Mouse (Mus musculus) hindbrain, postnatal 0 days (tissue): Measurements from ENCODE around the gene Cldn10. TPM values are rescaled to one million over a fixed set of nuclear protein-coding genes. Genes with fewer than 3 reads are reported as not detected.
A peak's percentile ranks its signal among the peaks of the same experiment; 100 is the strongest.

Experiments used
- ATAC-seq: fragments of 200-750 bp; cut with Nextera tagmentation; 2 replicates; pipeline ENCODE4 v1.8.0; 2017; ENCODE audit warnings: mild to moderate bottlenecking, moderate TSS enrichment, moderate library complexity
- DNase-seq: peaks from one replicate; pipeline ENCODE4 v3.0.0-alpha.2; 2015; ENCODE audit warnings: low spot score
- H3K27ac ChIP-seq: fragments of 300-500 bp; sonication (generic); 2 replicates; pipeline ENCODE4 v1.5.1; 2014; ENCODE audit warnings: mild to moderate bottlenecking
- H3K27me3 ChIP-seq: fragments of 300-500 bp; sonication (generic); 2 replicates; pipeline ENCODE4 v1.6.1; 2014; ENCODE audit warnings: low read length, mixed read lengths; ENCODE audit not compliant: insufficient read depth
- H3K36me3 ChIP-seq: fragments of 300-500 bp; sonication (generic); 2 replicates; pipeline ENCODE4 v1.6.1; 2014; ENCODE audit warnings: low read length, mixed read lengths; ENCODE audit not compliant: insufficient read depth
- H3K4me1 ChIP-seq: fragments of 300-500 bp; sonication (generic); 2 replicates; pipeline ENCODE4 v1.6.1; 2014; ENCODE audit warnings: antibody characterized with exemption, low read length, mixed read lengths; ENCODE audit not compliant: insufficient read depth
- H3K4me2 ChIP-seq: fragments of 300-500 bp; sonication (generic); 2 replicates; pipeline ENCODE4 v1.6.1; 2014; ENCODE audit warnings: low read depth, mild to moderate bottlenecking, low read length, moderate library complexity, mixed read lengths
- H3K4me3 ChIP-seq: fragments of 300-500 bp; sonication (generic); 2 replicates; pipeline ENCODE4 v1.5.1; 2014; ENCODE audit warnings: low read length
- H3K9ac ChIP-seq: fragments of 300-500 bp; sonication (generic); replicated peaks from 2 replicates; pipeline ENCODE4 v1.6.1; 2014; ENCODE audit warnings: mild to moderate bottlenecking, low read length, moderate library complexity, mixed read lengths
- H3K9me3 ChIP-seq: fragments of 300-500 bp; sonication (generic); 2 replicates; pipeline ENCODE4 v1.6.1; 2016; ENCODE audit warnings: low read length, mixed read lengths
- CTCF ChIP-seq: IDR thresholded peaks from 2 replicates; pipeline ENCODE4 v1.5.1; 2016; ENCODE audit warnings: antibody characterized with exemption, control low read depth, low read depth
- WGBS: fragments of 180-500 bp; shearing (Covaris S2); extraction: QIAGEN DNeasy Blood & Tissue Kit; methylation state at CpG from one replicate; pipeline ENCODE4 v1.1.7; 2014; 5-methylcytosine and 5-hydroxymethylcytosine counted together
- polyA plus RNA-seq: library from polyadenylated mRNA; unstranded; fragments of >200 nt; fragmentation: Nextera tagmentation; extraction: Ambion mirVana; gene quantifications from 2 replicates; pipeline ENCODE4 v1.2.1, GENCODE M21; 2015
- total RNA-seq: library from RNA; depleted of rRNA; stranded (reverse); fragments of >200 nt; gene quantifications from 2 replicates; pipeline ENCODE4 v1.2.3, GENCODE M21; 2014

Cldn10 gene
- total and polyA plus RNA-seq, 2 experiments from 2014 or later, result 10.0 to 27.4 TPM

- DNase-seq (no peak), ATAC-seq (no peak)
- 15% methylated on average over 7 of the region's 7 CpGs for WGBS
- H3K9ac ChIP-seq, result no peak overlapping the region
- no peaks in the 10 kb centered on the region for H3K4me1 ChIP-seq
- no peak overlapping the region for H3K4me2 ChIP-seq
- no peak overlapping the region for H3K27ac ChIP-seq
- no peaks in the 10 kb centered on the region for H3K27me3 ChIP-seq
- H3K9me3 ChIP-seq, result no peaks in the 10 kb centered on the region
- no peak for TF ChIP-seq CTCF
- no peaks in the 10 kb centered on the region for H3K36me3 ChIP-seq
- no peak overlapping the region for H3K4me3 ChIP-seq
These were observed 46.6 kb downstream of the Cldn10 start for GRCm38 (mm10) chr14:118834313-118834712.

- Histone ChIP-seq H3K4me3 (no peak overlapping the region), H3K4me2 (no peak overlapping the region), H3K27me3 (no peaks in the 10 kb centered on the region), H3K9ac (no peak overlapping the region), H3K36me3 (no peaks in the 10 kb centered on the region), H3K9me3 (no peaks in the 10 kb centered on the region), H3K27ac (no peak overlapping the region), H3K4me1 (no peaks in the 10 kb centered on the region)
- DNase-seq (no peak), ATAC-seq (no peak)
- 73% methylated on average over 11 of the region's 11 CpGs for WGBS
- no peak for TF ChIP-seq CTCF
These were observed 48.4 kb downstream of the Cldn10 start for GRCm38 (mm10) chr14:118836145-118836544.

DNA sequence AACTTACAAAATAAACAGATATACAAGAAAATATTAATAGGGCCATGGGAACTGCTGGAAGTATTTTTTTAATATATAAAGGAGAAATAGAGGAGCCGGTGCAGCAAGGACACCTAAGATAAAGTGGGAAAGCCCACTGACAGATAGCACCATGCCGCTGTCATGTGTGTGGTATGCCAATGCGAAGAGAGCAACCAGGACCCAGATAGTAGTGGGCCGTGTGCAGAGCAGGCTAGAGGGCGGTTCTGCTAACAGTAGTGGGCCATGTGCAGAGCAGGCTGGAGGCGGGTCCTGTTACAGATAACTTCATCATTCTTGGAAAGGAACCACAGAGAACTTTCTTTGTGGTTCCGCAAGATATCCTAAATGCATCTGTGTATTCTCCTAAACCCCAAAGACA is 49.0 kb downstream of the Cldn10 start:
- DNase-seq (no peak), ATAC-seq (no peak)
- no peaks in the 10 kb centered on the region for H3K27me3 ChIP-seq
- H3K4me1 ChIP-seq, result no peaks in the 10 kb centered on the region
- WGBS, result 90% methylated on average over 7 of the region's 7 CpGs
- no peak overlapping the region for H3K27ac ChIP-seq
- H3K36me3 ChIP-seq, result no peaks in the 10 kb centered on the region
- no peak overlapping the region for H3K4me2 ChIP-seq
- H3K9me3 ChIP-seq, result no peaks in the 10 kb centered on the region
- no peak overlapping the region for H3K4me3 ChIP-seq
- no peak overlapping the region for H3K9ac ChIP-seq
- TF ChIP-seq CTCF, result no peak

DNA sequence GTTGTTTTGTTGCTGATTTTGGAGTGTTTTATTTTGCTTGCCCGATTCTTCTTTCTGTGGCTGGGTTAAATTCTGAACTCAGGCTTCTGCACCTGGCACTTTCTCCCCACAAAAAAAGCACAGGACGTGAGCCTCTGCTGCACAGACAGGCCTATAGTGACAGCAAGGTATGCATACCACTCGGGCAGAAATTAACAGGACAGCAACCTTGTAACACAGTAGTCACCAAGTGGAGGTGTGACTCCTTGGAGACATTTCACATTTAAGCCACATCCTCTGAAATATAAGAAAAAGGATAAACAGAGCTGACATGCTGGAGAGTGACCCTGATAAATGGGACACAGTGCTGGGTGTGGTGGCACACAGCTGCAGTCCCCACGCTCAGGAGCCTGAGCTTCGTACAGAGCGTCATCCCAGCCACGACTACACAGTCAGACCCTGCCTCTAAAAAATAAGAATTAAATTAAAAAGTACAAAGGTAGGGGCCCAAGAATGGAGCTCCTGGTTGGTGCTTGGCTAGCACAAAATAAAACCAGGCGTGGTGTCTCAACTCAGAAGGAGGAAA is 50.9 kb downstream of the Cldn10 start:
- Histone ChIP-seq H3K27me3 (no peaks in the 10 kb centered on the region), H3K4me3 (no peak overlapping the region), H3K4me1 (no peaks in the 10 kb centered on the region), H3K36me3 (no peaks in the 10 kb centered on the region), H3K9ac (no peak overlapping the region), H3K9me3 (no peaks in the 10 kb centered on the region), H3K27ac (no peak overlapping the region), H3K4me2 (no peak overlapping the region)
- no peak for TF ChIP-seq CTCF
- ATAC-seq (no peak), DNase-seq (no peak)
- WGBS, result 74% methylated on average over 8 of the region's 8 CpGs

DNA sequence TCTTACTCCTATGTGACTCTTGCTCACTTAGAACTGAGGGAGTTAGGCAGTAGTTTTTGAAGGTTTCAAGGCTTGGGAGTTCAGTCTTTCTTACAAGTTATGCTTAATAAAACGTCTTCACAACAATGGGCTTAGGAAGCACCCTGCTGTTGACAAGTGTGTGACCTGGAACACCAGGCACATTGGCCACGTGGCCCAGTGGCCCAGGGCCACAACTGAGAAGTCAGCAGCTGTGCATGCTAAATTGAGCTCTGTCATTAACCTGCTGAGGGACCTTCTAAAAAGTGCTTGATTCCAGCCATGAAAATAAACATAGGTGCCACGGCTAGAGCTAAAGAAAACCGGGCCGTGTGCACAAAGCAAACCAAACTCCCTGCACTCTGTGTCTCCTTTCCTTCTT is 51.7 kb downstream of the Cldn10 start:
- Histone ChIP-seq H3K9me3 (no peaks in the 10 kb centered on the region), H3K4me2 (no peak overlapping the region), H3K9ac (no peak overlapping the region), H3K36me3 (no peaks in the 10 kb centered on the region), H3K4me3 (no peak overlapping the region), H3K27ac (no peak overlapping the region), H3K4me1 (no peaks in the 10 kb centered on the region), H3K27me3 (no peaks in the 10 kb centered on the region)
- DNase-seq (no peak), ATAC-seq (no peak)
- no peak for TF ChIP-seq CTCF
- 40% methylated on average over 5 of the region's 5 CpGs for WGBS

- Histone ChIP-seq H3K4me1 (no peaks in the 10 kb centered on the region), H3K36me3 (no peaks in the 10 kb centered on the region), H3K4me3 (no peak overlapping the region), H3K27me3 (no peaks in the 10 kb centered on the region), H3K4me2 (no peak overlapping the region), H3K9me3 (no peaks in the 10 kb centered on the region), H3K27ac (no peak overlapping the region), H3K9ac (no peak overlapping the region)
- TF ChIP-seq CTCF, result no peak
- WGBS, result 97% methylated on average over 1 of the region's 1 CpGs
- ATAC-seq, result peak; percentile 51; the same call in 1 of the 2 replicates
- no peak for DNase-seq
These were observed 52.3 kb downstream of the Cldn10 start for GRCm38 (mm10) chr14:118840027-118840426.

DNA sequence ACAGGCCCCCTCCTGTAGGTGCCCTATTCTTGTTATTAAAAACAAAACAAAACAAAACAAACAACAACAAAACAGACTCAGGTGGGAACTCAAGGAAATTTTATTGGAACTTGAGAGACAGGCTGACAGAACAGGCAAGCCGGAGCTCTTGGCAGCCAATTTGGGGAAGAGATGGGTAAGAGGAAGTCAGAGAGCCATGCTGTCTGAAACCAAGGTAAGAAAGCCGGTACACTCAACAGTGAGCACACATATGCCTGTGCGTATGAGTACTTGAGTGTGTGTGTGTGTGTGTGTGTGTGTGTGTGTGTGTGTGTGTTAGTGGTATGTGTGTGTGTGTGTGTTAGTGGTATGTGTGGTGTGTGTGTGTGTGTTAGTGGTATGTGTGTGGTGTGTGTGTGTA is 54.6 kb downstream of the Cldn10 start:
- H3K9me3 ChIP-seq, result no peaks in the 10 kb centered on the region
- DNase-seq (no peak), ATAC-seq (no peak)
- no peaks in the 10 kb centered on the region for H3K36me3 ChIP-seq
- H3K27ac ChIP-seq, result no peak overlapping the region
- no peaks in the 10 kb centered on the region for H3K4me1 ChIP-seq
- H3K4me3 ChIP-seq, result no peak overlapping the region
- H3K27me3 ChIP-seq, result no peaks in the 10 kb centered on the region
- no peak overlapping the region for H3K9ac ChIP-seq
- 85% methylated on average over 3 of the region's 3 CpGs for WGBS
- no peak for TF ChIP-seq CTCF
- no peak overlapping the region for H3K4me2 ChIP-seq
